Mouse (Mus musculus) liver, adult 2 months (tissue): Measurements from ENCODE around the gene Id4.

Source experiments
- CTCF ChIP-seq: fragments of 200-500 bp; IDR thresholded peaks from 2 replicates; pipeline ENCODE4 v1.5.1; 2011; ENCODE audit warnings: low read depth, low read length, control low read depth
- POLR2A ChIP-seq: fragments of 200-500 bp; IDR thresholded peaks from 2 replicates; pipeline ENCODE4 v1.6.1; 2011; ENCODE audit warnings: low read length, control low read depth; ENCODE audit not compliant: insufficient read depth; ENCODE audit errors: extremely low read depth

DNA sequence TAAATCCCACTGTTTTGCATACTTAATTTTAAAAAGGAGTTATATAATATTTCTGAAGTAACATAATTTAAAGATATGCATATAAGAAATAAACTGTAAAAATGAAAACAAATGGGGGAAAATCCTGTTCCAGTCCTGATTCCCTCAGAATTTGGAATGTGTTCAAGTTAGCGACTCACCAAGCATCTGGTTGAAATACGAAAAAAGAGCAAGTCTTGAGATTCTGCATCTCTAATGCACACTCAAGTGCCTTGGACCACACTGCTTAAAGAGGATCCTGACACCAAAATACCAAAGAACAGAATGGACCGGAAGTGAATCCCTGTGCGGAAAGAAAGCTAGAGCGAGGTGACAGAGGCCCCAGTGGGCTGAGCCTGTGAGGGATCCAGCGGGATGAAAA is 30.0 kb upstream of the Id4 start:
- TF ChIP-seq CTCF (no peak), POLR2A (no peak)
